Comparison of ENCODE assay signal across 7 mouse cellular contexts in the genomic region with DNA sequence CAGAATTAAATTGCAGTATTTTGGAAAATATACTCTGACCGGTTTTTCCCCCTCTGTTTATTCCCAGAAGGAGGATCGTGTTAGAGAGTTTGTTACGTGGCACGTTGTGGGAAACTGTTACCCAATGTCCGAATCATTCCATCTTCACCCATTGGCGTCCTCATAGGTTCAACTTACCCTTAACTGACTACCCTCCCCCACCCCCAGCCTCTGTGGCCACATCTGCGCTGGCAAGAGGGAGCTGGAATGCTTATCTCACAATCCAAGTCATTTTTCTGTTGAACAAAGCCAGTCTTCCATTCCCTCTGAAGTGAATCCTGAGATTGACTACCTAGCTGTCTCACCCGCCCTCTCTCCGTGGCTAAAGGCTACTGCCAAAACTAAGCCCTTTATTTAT. TPM values are rescaled to one million over a fixed set of nuclear protein-coding genes. Genes with fewer than 3 reads are reported as not detected.
DNase-seq lines count a peak whose midpoint lies in the region; ATAC-seq and TF ChIP-seq lines count a peak whose summit lies in the region.

No protein-coding gene starts in this region.

- H3K36me3 ChIP-seq in liver, adult 2 months (ENCODE audit: control insufficient read depth, insufficient read depth, low read length): no peaks in the 10 kb centered on the region
- no peaks in the 10 kb centered on the region for H3K36me3 ChIP-seq in embryonic facial prominence, embryonic 14.5 days (ENCODE audit: control insufficient read depth, insufficient read depth, low read length)
- 0 out of 2 replicates have a peak, but pooled peaks cover 2% of the 10 kb centered on the region for H3K36me3 ChIP-seq in intestine, embryonic 16.5 days (ENCODE audit: control insufficient read depth, insufficient read depth, low read length)
- H3K36me3 ChIP-seq in neural tube, embryonic 14.5 days (ENCODE audit: control insufficient read depth, insufficient read depth, low read length): no peaks in the 10 kb centered on the region

- H3K27ac ChIP-seq in liver, adult 2 months (replicated peaks; ENCODE audit: insufficient read depth, low read depth, low read length): peak overlapping the region; percentile 67
- no peak overlapping the region for H3K27ac ChIP-seq in embryonic facial prominence, embryonic 14.5 days (replicated peaks; ENCODE audit: low read depth, low read length)
- H3K27ac ChIP-seq in intestine, embryonic 16.5 days (ENCODE audit: low read length): peak overlapping the region; percentile 88
- H3K27ac ChIP-seq in neural tube, embryonic 14.5 days (ENCODE audit: low read depth, low read length): no peak overlapping the region

- H3K4me1 ChIP-seq in liver, adult 2 months (ENCODE audit: control insufficient read depth, insufficient read depth, low read length): peaks cover 21% of the 10 kb centered on the region
- peaks cover 32% of the 10 kb centered on the region for H3K4me1 ChIP-seq in embryonic facial prominence, embryonic 14.5 days (ENCODE audit: control insufficient read depth, insufficient read depth, low read length)
- H3K4me1 ChIP-seq in intestine, embryonic 16.5 days (ENCODE audit: control insufficient read depth, insufficient read depth, low read length): peaks cover 47% of the 10 kb centered on the region
- peaks cover 18% of the 10 kb centered on the region for H3K4me1 ChIP-seq in neural tube, embryonic 14.5 days (ENCODE audit: control insufficient read depth, insufficient read depth, low read length)

- TF ChIP-seq POLR2A in liver, adult 2 months (IDR thresholded peaks at IDR 0.05; ENCODE audit: extremely low read depth, insufficient read depth, low read length): no peak

- no peaks in the 10 kb centered on the region for H3K27me3 ChIP-seq in liver, adult 2 months (ENCODE audit: control insufficient read depth, insufficient read depth, low read length)
- H3K27me3 ChIP-seq in embryonic facial prominence, embryonic 14.5 days (replicated peaks; ENCODE audit: control insufficient read depth, insufficient read depth, low read length): peaks cover 34% of the 10 kb centered on the region
- H3K27me3 ChIP-seq in intestine, embryonic 16.5 days (replicated peaks; ENCODE audit: control insufficient read depth, insufficient read depth, low read length): no peaks in the 10 kb centered on the region
- peaks cover 11% of the 10 kb centered on the region for H3K27me3 ChIP-seq in neural tube, embryonic 14.5 days (ENCODE audit: control insufficient read depth, insufficient read depth, low read length)

- TF ChIP-seq CTCF in liver, adult 2 months (IDR thresholded peaks at IDR 0.05; ENCODE audit: low read depth, low read length): no peak

- peak overlapping the region; percentile 21; the same call in 1 of the 2 replicates for H3K9ac ChIP-seq in liver, adult 2 months (ENCODE audit: low read depth, low read length)
- H3K9ac ChIP-seq in embryonic facial prominence, embryonic 14.5 days (ENCODE audit: low read depth, low read length): no peak overlapping the region
- peak overlapping the region; percentile 68 for H3K9ac ChIP-seq in intestine, embryonic 16.5 days (ENCODE audit: low read depth, low read length)
- H3K9ac ChIP-seq in neural tube, embryonic 14.5 days (replicated peaks; ENCODE audit: low read depth, low read length): no peak overlapping the region

- no peak for ATAC-seq in embryonic facial prominence, embryonic 14.5 days (ENCODE audit: low read depth)
- no peak for ATAC-seq in intestine, embryonic 16.5 days
- ATAC-seq in neural tube, embryonic 14.5 days (ENCODE audit: low read depth): no peak

- DNase-seq in liver, adult 2 months (ENCODE audit: extremely low read depth, low read depth, low spot score): peak; percentile 57
- DNase-seq in liver: no peak
- no peak for DNase-seq in embryonic facial prominence, embryonic 14.5 days (ENCODE audit: low spot score)
- no peak for DNase-seq in spleen, postnatal 36 days (ENCODE audit: low spot score in 2 of 2)
- no peak for DNase-seq in ovary, postnatal 14 days (ENCODE audit: low spot score)

- H3K9me3 ChIP-seq in embryonic facial prominence, embryonic 14.5 days (ENCODE audit: control insufficient read depth, low read length): no peaks in the 10 kb centered on the region
- no peaks in the 10 kb centered on the region for H3K9me3 ChIP-seq in intestine, embryonic 16.5 days (ENCODE audit: control insufficient read depth, low read length)
- no peaks in the 10 kb centered on the region for H3K9me3 ChIP-seq in neural tube, embryonic 14.5 days (ENCODE audit: control insufficient read depth, low read length)

- 9% methylated on average over 9 of the region's 9 CpGs for WGBS in liver, adult 2 months
- 17% methylated on average over 9 of the region's 9 CpGs for WGBS in embryonic facial prominence, embryonic 14.5 days
- WGBS in intestine, embryonic 16.5 days: 16% methylated on average over 9 of the region's 9 CpGs
- 33% methylated on average over 9 of the region's 9 CpGs for WGBS in neural tube, embryonic 14.5 days

- H3K4me2 ChIP-seq in embryonic facial prominence, embryonic 14.5 days (ENCODE audit: low read depth, low read length): peak overlapping the region; percentile 91; the same call in 1 of the 2 replicates
- peak overlapping the region; percentile 83 for H3K4me2 ChIP-seq in intestine, embryonic 16.5 days (ENCODE audit: low read depth, low read length)
- H3K4me2 ChIP-seq in neural tube, embryonic 14.5 days (ENCODE audit: low read depth, low read length): peak overlapping the region; percentile 62; the same call in 1 of the 2 replicates

- no peak overlapping the region for H3K4me3 ChIP-seq in liver, adult 2 months (ENCODE audit: insufficient read depth, low read depth, low read length)
- H3K4me3 ChIP-seq in embryonic facial prominence, embryonic 14.5 days (ENCODE audit: low read depth, low read length): peak overlapping the region; percentile 66; the same call in 1 of the 2 replicates
- peak overlapping the region; percentile 93 for H3K4me3 ChIP-seq in intestine, embryonic 16.5 days (ENCODE audit: low read length)
- peak overlapping the region; percentile 59; the same call in 1 of the 2 replicates for H3K4me3 ChIP-seq in neural tube, embryonic 14.5 days (ENCODE audit: low read depth, low read length)

- peaks cover 24% of the 10 kb centered on the region for H3K79me2 ChIP-seq in liver, adult 2 months (ENCODE audit: control insufficient read depth, insufficient read depth, low read length)

RNA-seq across cellular contexts. Expression of a gene that starts 0.9 kb away (rescaled TPM):
- 113 and 117 TPM in 2 replicates for total RNA-seq in liver, adult 2 months (2014; rRNA removed)
- 130 and 177 TPM in 2 replicates for polyA plus RNA-seq in liver, adult 2 months (2012; rRNA removed)
- polyA plus RNA-seq in embryonic facial prominence, embryonic 14.5 days (2014; fragmentation: Nextera tagmentation; extraction: Ambion mirVana): 40.6 and 43.5 TPM in 2 replicates
- 380 and 424 TPM in 2 replicates for polyA plus RNA-seq in intestine, embryonic 16.5 days (2015; fragmentation: Nextera tagmentation; extraction: Ambion mirVana)
- polyA plus RNA-seq in neural tube, embryonic 14.5 days (2014; fragmentation: Nextera tagmentation; extraction: Ambion mirVana): 42.3 and 59.1 TPM in 2 replicates

RNA-seq across cellular contexts. Expression of a gene that starts 25.1 kb away (rescaled TPM):
- 5.3 and 8.1 TPM in 2 replicates for total RNA-seq in liver, adult 2 months (2014; rRNA removed)
- polyA plus RNA-seq in liver, adult 2 months (2012; rRNA removed): 8.7 and 9.1 TPM in 2 replicates
- polyA plus RNA-seq in embryonic facial prominence, embryonic 14.5 days (2014; fragmentation: Nextera tagmentation; extraction: Ambion mirVana): 12.5 and 14.9 TPM in 2 replicates
- polyA plus RNA-seq in intestine, embryonic 16.5 days (2015; fragmentation: Nextera tagmentation; extraction: Ambion mirVana): 11.6 and 13.2 TPM in 2 replicates
- polyA plus RNA-seq in neural tube, embryonic 14.5 days (2014; fragmentation: Nextera tagmentation; extraction: Ambion mirVana): 8.9 and 10.8 TPM in 2 replicates

RNA-seq across cellular contexts. Expression of a gene that starts 25.5 kb away (rescaled TPM):
- total RNA-seq in liver, adult 2 months (2014; rRNA removed): 42.7 and 43.7 TPM in 2 replicates
- 28.7 and 35.2 TPM in 2 replicates for polyA plus RNA-seq in liver, adult 2 months (2012; rRNA removed)
- 20.0 and 23.3 TPM in 2 replicates for polyA plus RNA-seq in embryonic facial prominence, embryonic 14.5 days (2014; fragmentation: Nextera tagmentation; extraction: Ambion mirVana)
- 24.9 and 26.5 TPM in 2 replicates for polyA plus RNA-seq in intestine, embryonic 16.5 days (2015; fragmentation: Nextera tagmentation; extraction: Ambion mirVana)
- 19.1 and 19.9 TPM in 2 replicates for polyA plus RNA-seq in neural tube, embryonic 14.5 days (2014; fragmentation: Nextera tagmentation; extraction: Ambion mirVana)

RNA-seq across cellular contexts. Expression of a gene that starts 28.4 kb away (rescaled TPM):
- 1.2 and 1.5 TPM in 2 replicates for total RNA-seq in liver, adult 2 months (2014; rRNA removed)
- polyA plus RNA-seq in liver, adult 2 months (2012; rRNA removed): 0.54 and 1.1 TPM in 2 replicates
- polyA plus RNA-seq in embryonic facial prominence, embryonic 14.5 days (2014; fragmentation: Nextera tagmentation; extraction: Ambion mirVana): 0.14 and 0.56 TPM in 2 replicates
- polyA plus RNA-seq in intestine, embryonic 16.5 days (2015; fragmentation: Nextera tagmentation; extraction: Ambion mirVana): 1.2 and 1.6 TPM in 2 replicates
- 0.11 TPM in 1 of 2 replicates, not detected in the other for polyA plus RNA-seq in neural tube, embryonic 14.5 days (2014; fragmentation: Nextera tagmentation; extraction: Ambion mirVana)

Comparison
In these comparisons a context has a peak if more than half of its experiments do, and no peak if none do; other contexts are left out.
1. H3K27ac ChIP-seq: peak in liver, adult 2 months (single experiment) and intestine, embryonic 16.5 days (single experiment); none in embryonic facial prominence, embryonic 14.5 days (single experiment) and neural tube, embryonic 14.5 days (single experiment).
2. H3K9ac ChIP-seq: peak in liver, adult 2 months (single experiment) and intestine, embryonic 16.5 days (single experiment); none in embryonic facial prominence, embryonic 14.5 days (single experiment) and neural tube, embryonic 14.5 days (single experiment).
3. Peak in every context shown above with its lines, with median percentiles within 50 percentile points of each other: H3K4me2 ChIP-seq.